Mouse (Mus musculus): ENCODE data around the gene Aqp8. TPM values are rescaled to one million over a fixed set of nuclear protein-coding genes. Genes with fewer than 3 reads are reported as not detected.

Aqp8 gene
- total and polyA plus RNA-seq, 2 experiments from 2014 or later, result 1.0 to 2.9 TPM

DNA sequence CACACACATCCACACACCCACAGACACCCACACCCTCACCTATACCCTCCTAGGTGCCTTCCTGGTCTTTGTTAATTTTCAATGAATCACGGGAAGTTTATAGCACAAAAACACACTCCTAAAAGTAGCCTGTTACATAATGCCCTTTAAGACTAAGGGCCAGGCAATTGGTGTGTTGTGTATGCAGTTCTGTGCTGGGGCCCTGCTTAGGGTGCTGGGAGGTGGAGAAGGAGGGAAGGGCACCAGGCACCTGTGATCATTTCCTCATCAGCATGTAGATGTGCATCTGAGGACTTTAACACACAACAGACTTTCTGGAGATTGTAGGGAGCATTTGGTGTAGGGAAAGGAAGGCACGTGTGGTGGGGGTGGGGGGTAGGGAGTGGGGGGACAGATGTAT is 13.3 kb upstream of the Aqp8 start:
- DNase-seq (ENCODE audit: low spot score), result no peak
- no peaks in the 10 kb centered on the region for H3K4me1 ChIP-seq (ENCODE audit: control insufficient read depth, insufficient read depth)
- no peak for ATAC-seq (ENCODE audit: insufficient read depth, low read depth)
- 89% methylated on average over 2 of the region's 2 CpGs for WGBS
- no peak overlapping the region for H3K4me3 ChIP-seq (ENCODE audit: low read depth, low read length)
- H3K27ac ChIP-seq (ENCODE audit: low read depth), result no peak overlapping the region
- TF ChIP-seq CTCF (IDR thresholded peaks at IDR 0.05; ENCODE audit: low read depth), result no peak
- TF ChIP-seq EP300 (IDR thresholded peaks at IDR 0.05; ENCODE audit: low read depth), result no peak
- no peaks in the 10 kb centered on the region for H3K27me3 ChIP-seq (ENCODE audit: control insufficient read depth, insufficient read depth, low read length)
- no peak overlapping the region for H3K9ac ChIP-seq (replicated peaks; ENCODE audit: low read depth, low read length)
- H3K36me3 ChIP-seq (replicated peaks; ENCODE audit: control insufficient read depth, insufficient read depth, low read length), result no peaks in the 10 kb centered on the region
- H3K9me3 ChIP-seq (replicated peaks; ENCODE audit: control insufficient read depth, low read length), result no peaks in the 10 kb centered on the region
- no peak overlapping the region for H3K4me2 ChIP-seq (ENCODE audit: low read depth, low read length)

GRCm38 (mm10) chr7:123449676-123450075 is 12.4 kb upstream of the Aqp8 start:
- WGBS, result 69% methylated on average over 10 of the region's 10 CpGs
- no peaks in the 10 kb centered on the region for H3K9me3 ChIP-seq (replicated peaks; ENCODE audit: control insufficient read depth, low read length)
- no peak for TF ChIP-seq CTCF (IDR thresholded peaks at IDR 0.05; ENCODE audit: low read depth)
- TF ChIP-seq EP300 (IDR thresholded peaks at IDR 0.05; ENCODE audit: low read depth), result no peak

DNA sequence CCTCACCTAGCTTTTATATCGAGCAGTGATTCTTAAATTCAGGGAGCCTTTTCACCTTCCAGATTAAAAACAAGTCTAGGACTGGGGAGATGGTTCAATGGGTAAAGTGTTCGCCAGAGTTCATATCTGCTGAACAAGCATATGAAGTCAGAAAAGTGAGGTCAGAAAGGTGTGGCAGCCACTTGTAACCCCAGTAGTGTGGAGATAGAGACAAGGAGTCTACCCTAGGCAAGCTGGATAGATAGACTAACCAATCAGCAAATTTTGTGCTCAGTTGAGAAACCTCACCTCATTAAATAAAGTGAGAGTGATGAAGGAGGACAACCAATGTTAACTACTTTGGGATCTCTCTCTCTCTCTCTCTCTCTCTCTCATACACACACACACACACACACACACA is 11.6 kb upstream of the Aqp8 start:
- ATAC-seq (ENCODE audit: insufficient read depth, low read depth) (no peak), DNase-seq (ENCODE audit: low spot score) (no peak)
- 85% methylated on average over 2 of the region's 2 CpGs for WGBS
- Histone ChIP-seq H3K36me3 (replicated peaks; ENCODE audit: control insufficient read depth, insufficient read depth, low read length) (no peaks in the 10 kb centered on the region), H3K9ac (replicated peaks; ENCODE audit: low read depth, low read length) (no peak overlapping the region), H3K4me2 (ENCODE audit: low read depth, low read length) (no peak overlapping the region), H3K27me3 (ENCODE audit: control insufficient read depth, insufficient read depth, low read length) (no peaks in the 10 kb centered on the region), H3K4me1 (ENCODE audit: control insufficient read depth, insufficient read depth) (no peaks in the 10 kb centered on the region), H3K4me3 (ENCODE audit: low read depth, low read length) (no peak overlapping the region), H3K27ac (ENCODE audit: low read depth) (no peak overlapping the region), H3K9me3 (replicated peaks; ENCODE audit: control insufficient read depth, low read length) (no peaks in the 10 kb centered on the region)
- TF ChIP-seq CTCF (IDR thresholded peaks at IDR 0.05; ENCODE audit: low read depth), result no peak
- no peak for TF ChIP-seq EP300 (IDR thresholded peaks at IDR 0.05; ENCODE audit: low read depth)

More at GRCm38 (mm10) chr7:123449676-123450075, 12.4 kb upstream of the Aqp8 start:
- Histone ChIP-seq H3K9ac (replicated peaks; ENCODE audit: low read depth, low read length) (no peak overlapping the region), H3K27me3 (ENCODE audit: control insufficient read depth, insufficient read depth, low read length) (no peaks in the 10 kb centered on the region), H3K4me1 (ENCODE audit: control insufficient read depth, insufficient read depth) (no peaks in the 10 kb centered on the region), H3K4me3 (ENCODE audit: low read depth, low read length) (no peak overlapping the region), H3K36me3 (replicated peaks; ENCODE audit: control insufficient read depth, insufficient read depth, low read length) (no peaks in the 10 kb centered on the region), H3K4me2 (ENCODE audit: low read depth, low read length) (no peak overlapping the region), H3K27ac (ENCODE audit: low read depth) (no peak overlapping the region)
- DNase-seq (ENCODE audit: low spot score) (no peak), ATAC-seq (ENCODE audit: insufficient read depth, low read depth) (no peak)

DNA sequence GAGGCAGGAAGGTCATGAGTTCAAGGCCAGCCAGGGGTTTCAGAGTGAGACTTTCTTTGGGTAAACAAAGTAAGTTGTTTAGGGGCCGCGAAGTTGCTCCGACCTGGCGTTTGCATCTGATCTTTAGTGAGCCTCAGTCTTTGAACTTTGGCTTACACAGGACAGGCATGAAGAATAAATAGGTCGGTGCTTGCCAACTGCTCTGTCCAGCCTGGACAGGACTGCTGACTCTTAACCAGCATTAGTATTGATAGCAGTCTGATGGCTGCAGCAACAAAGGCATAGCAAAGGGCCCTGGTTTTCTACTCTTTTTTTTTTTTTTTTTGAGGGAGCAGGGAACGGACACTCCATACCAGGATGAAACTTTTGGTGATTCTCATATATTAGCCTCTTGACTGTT is 9.5 kb upstream of the Aqp8 start:
- 42% methylated on average over 6 of the region's 6 CpGs for WGBS

DNA sequence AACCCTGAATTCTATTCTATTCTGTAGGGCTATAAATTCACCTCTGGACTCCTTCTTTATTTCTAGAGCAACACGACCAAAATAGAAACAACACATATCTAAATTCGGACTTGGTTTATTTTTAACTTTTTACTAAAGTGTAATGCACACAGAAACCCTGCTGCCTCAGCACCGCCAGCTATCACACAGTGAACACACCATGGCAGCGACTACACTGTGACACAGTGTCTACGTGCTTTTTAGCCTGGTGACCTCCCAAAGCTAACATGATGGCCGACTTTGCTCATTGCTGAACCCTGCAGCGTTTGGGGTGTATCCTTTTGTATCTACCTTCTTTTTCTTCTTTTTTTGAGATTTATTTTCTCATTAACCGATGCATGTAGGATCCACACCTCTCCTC is 9.0 kb upstream of the Aqp8 start:
- DNase-seq (ENCODE audit: low spot score) (peak; percentile 30), ATAC-seq (ENCODE audit: insufficient read depth, low read depth) (no peak)
- Histone ChIP-seq H3K27me3 (ENCODE audit: control insufficient read depth, insufficient read depth, low read length) (no peaks in the 10 kb centered on the region), H3K4me1 (ENCODE audit: control insufficient read depth, insufficient read depth) (no peaks in the 10 kb centered on the region), H3K4me3 (ENCODE audit: low read depth, low read length) (no peak overlapping the region), H3K9ac (replicated peaks; ENCODE audit: low read depth, low read length) (no peak overlapping the region), H3K4me2 (ENCODE audit: low read depth, low read length) (no peak overlapping the region), H3K9me3 (replicated peaks; ENCODE audit: control insufficient read depth, low read length) (no peaks in the 10 kb centered on the region), H3K27ac (ENCODE audit: low read depth) (no peak overlapping the region), H3K36me3 (replicated peaks; ENCODE audit: control insufficient read depth, insufficient read depth, low read length) (no peaks in the 10 kb centered on the region)
- TF ChIP-seq EP300 (IDR thresholded peaks at IDR 0.05; ENCODE audit: low read depth) (no peak), CTCF (IDR thresholded peaks at IDR 0.05; ENCODE audit: low read depth) (no peak)
- 47% methylated on average over 8 of the region's 8 CpGs for WGBS

More for the DNA sequence above, 9.5 kb upstream of the Aqp8 start:
- H3K9ac ChIP-seq (replicated peaks; ENCODE audit: low read depth, low read length), result no peak overlapping the region
- H3K9me3 ChIP-seq (replicated peaks; ENCODE audit: control insufficient read depth, low read length), result no peaks in the 10 kb centered on the region
- no peak overlapping the region for H3K27ac ChIP-seq (ENCODE audit: low read depth)
- H3K4me2 ChIP-seq (ENCODE audit: low read depth, low read length), result no peak overlapping the region
- DNase-seq (ENCODE audit: low spot score) (no peak), ATAC-seq (ENCODE audit: insufficient read depth, low read depth) (no peak)
- H3K36me3 ChIP-seq (replicated peaks; ENCODE audit: control insufficient read depth, insufficient read depth, low read length), result no peaks in the 10 kb centered on the region
- no peaks in the 10 kb centered on the region for H3K4me1 ChIP-seq (ENCODE audit: control insufficient read depth, insufficient read depth)
- H3K4me3 ChIP-seq (ENCODE audit: low read depth, low read length), result no peak overlapping the region
- TF ChIP-seq CTCF (IDR thresholded peaks at IDR 0.05; ENCODE audit: low read depth), result no peak
- no peak for TF ChIP-seq EP300 (IDR thresholded peaks at IDR 0.05; ENCODE audit: low read depth)
- H3K27me3 ChIP-seq (ENCODE audit: control insufficient read depth, insufficient read depth, low read length), result no peaks in the 10 kb centered on the region

GRCm38 (mm10) chr7:123455088-123455487 is 7.0 kb upstream of the Aqp8 start:
- Histone ChIP-seq H3K9ac (replicated peaks; ENCODE audit: low read depth, low read length) (no peak overlapping the region), H3K36me3 (replicated peaks; ENCODE audit: control insufficient read depth, insufficient read depth, low read length) (no peaks in the 10 kb centered on the region), H3K27me3 (ENCODE audit: control insufficient read depth, insufficient read depth, low read length) (no peaks in the 10 kb centered on the region), H3K4me2 (ENCODE audit: low read depth, low read length) (no peak overlapping the region), H3K9me3 (replicated peaks; ENCODE audit: control insufficient read depth, low read length) (no peaks in the 10 kb centered on the region), H3K4me1 (ENCODE audit: control insufficient read depth, insufficient read depth) (no peaks in the 10 kb centered on the region), H3K4me3 (ENCODE audit: low read depth, low read length) (no peak overlapping the region), H3K27ac (ENCODE audit: low read depth) (no peak overlapping the region)
- TF ChIP-seq CTCF (IDR thresholded peaks at IDR 0.05; ENCODE audit: low read depth) (no peak), EP300 (IDR thresholded peaks at IDR 0.05; ENCODE audit: low read depth) (no peak)
- WGBS, result 85% methylated on average over 3 of the region's 3 CpGs
- no peak for DNase-seq (ENCODE audit: low spot score)
- ATAC-seq (ENCODE audit: insufficient read depth, low read depth), result no peak

Measured in heart, postnatal 0 days (tissue).